In genomic region chr12:106226776-106227562, GRCm38 (mm10) we compare ENCODE assay signal across 10 mouse cellular contexts.
DNase-seq lines count a peak whose midpoint lies in the region; ATAC-seq and TF ChIP-seq lines count a peak whose summit lies in the region.
"Had no signal": no experiment of that assay in that cellular context is flagged by ENCODE, and none has a peak within 500 bp of the region (broad histone marks: within the 10 kb centered on the region; RNA-seq: fewer than 3 reads in every experiment).

No protein-coding gene starts in this region.

- peak; percentile 46 for DNase-seq in midbrain, embryonic 10.5 days (ENCODE audit: low spot score)
- DNase-seq in right cerebral cortex, adult 18-20 months: no peak
- DNase-seq in thymus, postnatal 36 days: no peak
- no peak for DNase-seq in gastrocnemius, postnatal 36 days
- DNase-seq in frontal cortex, postnatal 10 days (ENCODE audit: low spot score in 2 of 2): no peak
- DNase-seq: thymus, adult 18-20 months had no signal

- peaks cover 13% of the 10 kb centered on the region for H3K9me3 ChIP-seq in E14TG2a.4 (ENCODE audit: low read length)
- no peaks in the 10 kb centered on the region; the same call in 1 of the 2 replicates for H3K9me3 ChIP-seq in ES-Bruce4 (replicated peaks; ENCODE audit: control insufficient read depth, insufficient read depth, low read length, poor library complexity, severe bottlenecking)
- no peaks in the 10 kb centered on the region for H3K9me3 ChIP-seq in forebrain, embryonic 12.5 days
- peaks cover 4% of the 10 kb centered on the region; the same call in 1 of the 2 replicates for H3K9me3 ChIP-seq in midbrain, embryonic 10.5 days (replicated peaks)
- H3K9me3 ChIP-seq: liver, embryonic 15.5 days had no signal

- intact Hi-C loops in gastrocnemius, postnatal 36 days (cut with DNase I): no loop called here

- peak; percentile 30; the same call in 1 of the 2 replicates for TF ChIP-seq EP300 in ES-Bruce4 (IDR thresholded peaks at IDR 0.05; ENCODE audit: insufficient read depth, low read depth, low read length)

- TF ChIP-seq POLR2A in ES-Bruce4 (IDR thresholded peaks at IDR 0.05; ENCODE audit: insufficient read depth, low read length): no peak

- H3K4me3 ChIP-seq in E14TG2a.4 (replicated peaks; ENCODE audit: low read length) (peak overlapping the region; percentile 58), ES-Bruce4 (ENCODE audit: low read depth, low read length) (no peak overlapping the region; the same call in 1 of the 2 replicates)
- H3K4me3 ChIP-seq in forebrain, embryonic 12.5 days (replicated peaks): no peak overlapping the region; the same call in 1 of the 2 replicates
- H3K4me3 ChIP-seq in midbrain, embryonic 10.5 days: peak overlapping the region; percentile 35
- H3K4me3 ChIP-seq: liver, embryonic 15.5 days had no signal

- no peaks in the 10 kb centered on the region for H3K36me3 ChIP-seq in E14TG2a.4 (ENCODE audit: insufficient read depth, low read length)
- H3K36me3 ChIP-seq in ES-Bruce4 (ENCODE audit: control insufficient read depth, insufficient read depth, low read length, poor library complexity, severe bottlenecking): no peaks in the 10 kb centered on the region
- no peaks in the 10 kb centered on the region for H3K36me3 ChIP-seq in forebrain, embryonic 12.5 days (replicated peaks)
- H3K36me3 ChIP-seq in midbrain, embryonic 10.5 days: no peaks in the 10 kb centered on the region
- H3K36me3 ChIP-seq: liver, embryonic 15.5 days had no signal

- H3K27me3 ChIP-seq in E14TG2a.4 (ENCODE audit: insufficient read depth, low read length) (peaks cover 38% of the 10 kb centered on the region), ES-Bruce4 (ENCODE audit: control insufficient read depth, insufficient read depth, low read length, poor library complexity, severe bottlenecking) (no peaks in the 10 kb centered on the region)
- peaks cover 28% of the 10 kb centered on the region for H3K27me3 ChIP-seq in forebrain, embryonic 12.5 days
- H3K27me3 ChIP-seq in midbrain, embryonic 10.5 days (ENCODE audit: low read depth, poor library complexity, severe bottlenecking): peaks cover 27% of the 10 kb centered on the region

- peak overlapping the region; percentile 47 for H3K4me2 ChIP-seq in forebrain, embryonic 12.5 days
- H3K4me2 ChIP-seq: liver, embryonic 15.5 days had no signal

- 6% methylated on average over 25 of the region's 25 CpGs for WGBS in forebrain, embryonic 12.5 days
- WGBS in midbrain, embryonic 10.5 days: 14% methylated on average over 25 of the region's 25 CpGs

- H3K9ac ChIP-seq in ES-Bruce4 (ENCODE audit: low read depth, poor library complexity, severe bottlenecking): no peak overlapping the region
- H3K9ac ChIP-seq in forebrain, embryonic 12.5 days: peak overlapping the region; percentile 40
- H3K9ac ChIP-seq: liver, embryonic 15.5 days had no signal

- H3K27ac ChIP-seq in ES-Bruce4 (ENCODE audit: insufficient read depth, low read length): no peak overlapping the region
- H3K27ac ChIP-seq in forebrain, embryonic 12.5 days: peak overlapping the region; percentile 31; the same call in 1 of the 2 replicates
- peak overlapping the region; percentile 80 for H3K27ac ChIP-seq in midbrain, embryonic 10.5 days (replicated peaks)
- H3K27ac ChIP-seq: liver, embryonic 15.5 days had no signal

- TF ChIP-seq CTCF in E14TG2a.4 (conservative IDR thresholded peaks at IDR 0.05; ENCODE audit: low read length) (no peak), ES-Bruce4 (IDR thresholded peaks at IDR 0.05; ENCODE audit: low read depth, low read length) (no peak)

- H3K4me1 ChIP-seq in E14TG2a.4 (replicated peaks; ENCODE audit: low read depth, low read length) (peaks cover 49% of the 10 kb centered on the region), ES-Bruce4 (ENCODE audit: control insufficient read depth, insufficient read depth, low read length) (no peaks in the 10 kb centered on the region)
- peaks cover 35% of the 10 kb centered on the region for H3K4me1 ChIP-seq in forebrain, embryonic 12.5 days
- peaks cover 41% of the 10 kb centered on the region for H3K4me1 ChIP-seq in midbrain, embryonic 10.5 days
- H3K4me1 ChIP-seq: liver, embryonic 15.5 days had no signal

- peak; percentile 33; the same call in 1 of the 2 replicates for ATAC-seq in forebrain, embryonic 12.5 days (ENCODE audit: low FRiP score)

Comparison
In these comparisons a context has a peak if more than half of its experiments do, and no peak if none do; other contexts are left out.
1. H3K4me3 ChIP-seq: peak in E14TG2a.4 (single experiment) and midbrain, embryonic 10.5 days (single experiment); none in ES-Bruce4 (single experiment) and forebrain, embryonic 12.5 days (single experiment).